Mouse (Mus musculus) neural tube, postnatal 0 days (tissue): ENCODE data around the gene Foxd3. TPM values are rescaled to one million over a fixed set of nuclear protein-coding genes. Genes with fewer than 3 reads are reported as not detected.

Experiments
- microRNA-seq: library from miRNA; unstranded; fragments of <30 nt; microRNA quantifications from one replicate; pipeline ENCODE4, GENCODE M21; 2016
- polyA plus RNA-seq: library from polyadenylated mRNA; unstranded; fragments of >200 nt; fragmentation: Nextera tagmentation; extraction: Ambion mirVana; gene quantifications from 2 replicates; pipeline ENCODE4 v1.2.1, GENCODE M21; 2015

Foxd3 gene
- 1.9 and 2.5 TPM in 2 replicates for polyA plus RNA-seq

DNA sequence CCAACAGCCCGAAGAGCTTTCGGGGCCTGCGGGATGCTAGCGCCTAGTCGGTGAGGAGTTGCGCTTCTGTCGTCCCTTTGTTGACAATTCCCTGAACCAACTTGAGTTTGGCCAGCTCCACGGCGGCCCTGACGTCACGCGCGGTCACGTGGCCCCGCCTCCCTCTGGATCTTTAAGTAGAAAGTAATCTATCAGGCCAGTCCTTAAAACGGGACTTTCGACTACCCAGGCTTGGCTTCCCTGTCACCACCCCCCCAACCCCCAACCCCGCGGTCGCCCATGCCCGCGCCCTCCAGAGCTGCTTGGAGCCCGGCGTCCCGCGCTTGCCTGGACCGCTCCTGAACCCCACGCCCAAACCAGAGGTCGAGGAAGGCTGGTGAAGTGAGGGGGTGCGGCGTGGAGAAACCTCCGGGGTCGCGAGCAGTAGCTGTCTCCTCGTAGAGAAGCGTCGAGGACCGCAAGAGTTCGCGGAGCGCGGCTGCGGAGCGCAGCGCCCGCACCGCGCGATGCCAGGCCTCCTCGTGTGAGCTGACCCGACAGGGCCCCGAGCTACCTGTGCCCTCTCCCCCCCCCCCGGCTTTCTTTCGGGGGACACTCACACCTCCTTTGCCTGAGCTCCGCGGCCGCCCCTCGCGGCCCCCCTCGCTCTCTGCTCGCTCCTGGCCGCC is at the start of gene Foxd3:
Gene Foxd3 (plus strand): TSS at position 363 of the 668 bp plus-strand sequence.

Small RNAs within 50 kb of the gene (microRNA-seq; reads per million reads assigned to microRNA genes)
- gene Gm23366, result not detected

Other genes starting within 250 kb of the Foxd3 start
- 15.2 and 16.1 TPM in 2 replicates for gene Alg6, start 59.4 kb downstream of the Foxd3 start, polyA plus RNA-seq
- gene Efcab7, start 172.9 kb downstream of the Foxd3 start, polyA plus RNA-seq, result 5.6 and 7.0 TPM in 2 replicates